Mouse (Mus musculus) cerebellum, adult 2 months (tissue): ENCODE data around the gene Creb3l2. TPM values are rescaled to one million over a fixed set of nuclear protein-coding genes. Genes with fewer than 3 reads are reported as not detected.
"Not testable (repeated sequence)": the region's sequence is repeated elsewhere in the genome, so short reads cannot be mapped to it uniquely, and the experiment has no call there.

Experiments used
- DNase-seq, 2 experiments: peaks; one replicate each; pipeline ENCODE4 v3.0.0; 2021
- H3K27ac ChIP-seq: fragments of 200-500 bp; 2 replicates; pipeline ENCODE4 v1.5.1; 2012; ENCODE audit warnings: low read length, control low read depth, inconsistent platforms; ENCODE audit not compliant: insufficient read depth
- H3K27me3 ChIP-seq: fragments of 200-500 bp; 2 replicates; pipeline ENCODE4 v1.6.1; 2012; ENCODE audit warnings: inconsistent platforms, mild to moderate bottlenecking, low read length, moderate library complexity; ENCODE audit not compliant: control insufficient read depth, insufficient read depth
- H3K4me1 ChIP-seq: fragments of 200-500 bp; 2 replicates; pipeline ENCODE4 v1.6.1; 2011; ENCODE audit warnings: low read length; ENCODE audit not compliant: control insufficient read depth, insufficient read depth
- H3K4me3 ChIP-seq: fragments of 200-500 bp; replicated peaks from 2 replicates; pipeline ENCODE3; 2011; ENCODE audit warnings: mild to moderate bottlenecking, low read depth, low read length, control low read depth; ENCODE audit not compliant: insufficient read depth
- CTCF ChIP-seq: fragments of 200-500 bp; IDR thresholded peaks from 2 replicates; pipeline ENCODE4 v1.5.1; 2011; ENCODE audit warnings: low read depth, mild to moderate bottlenecking, control low read depth, low read length, moderate library complexity, borderline replicate concordance; ENCODE audit not compliant: insufficient read depth
- POLR2A ChIP-seq: fragments of 200-500 bp; IDR thresholded peaks from 2 replicates; pipeline ENCODE4 v1.6.1; 2011; ENCODE audit warnings: low read length, control low read depth, borderline replicate concordance; ENCODE audit not compliant: insufficient read depth
- WGBS: fragments of 180-500 bp; shearing (Covaris S2); methylation state at CpG from one replicate; pipeline ENCODE4 v1.1.7; 2018; 5-methylcytosine and 5-hydroxymethylcytosine counted together
- polyA plus RNA-seq: library from polyadenylated mRNA; depleted of rRNA; stranded (reverse); fragments of >200 nt; gene quantifications from 2 replicates; pipeline ENCODE4 v1.2.3, GENCODE M21; 2012

Creb3l2 gene
- polyA plus RNA-seq, 1 experiment: 5.4 TPM

DNA sequence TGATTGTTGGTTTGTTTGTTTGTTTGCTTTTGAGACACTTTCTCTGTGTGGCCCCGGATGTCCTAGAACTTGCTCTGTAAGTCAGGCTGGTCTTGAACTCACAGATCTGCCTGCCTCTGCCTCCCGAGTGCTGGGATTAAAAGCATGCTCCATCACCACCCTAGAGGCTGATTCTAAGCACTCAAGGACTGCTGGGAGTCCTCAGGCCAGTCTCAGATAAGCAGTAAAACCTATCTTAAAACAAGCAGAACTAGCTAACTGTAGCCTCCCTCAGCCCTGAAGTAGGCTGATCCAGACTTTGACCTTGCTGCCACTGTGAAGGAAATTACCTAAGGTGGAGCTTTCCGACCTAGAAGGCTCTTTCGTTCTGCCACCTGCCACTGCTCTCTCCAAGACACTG is 28.3 kb upstream of the Creb3l2 start:
- DNase-seq: no peak
- no peak for TF ChIP-seq POLR2A
- TF ChIP-seq CTCF: no peak
- Histone ChIP-seq H3K4me3 (no peak overlapping the region), H3K27me3 (no peaks in the 10 kb centered on the region), H3K27ac (no peak overlapping the region), H3K4me1 (no peaks in the 10 kb centered on the region)
- 74% methylated on average over 4 of the region's 4 CpGs for WGBS

DNA sequence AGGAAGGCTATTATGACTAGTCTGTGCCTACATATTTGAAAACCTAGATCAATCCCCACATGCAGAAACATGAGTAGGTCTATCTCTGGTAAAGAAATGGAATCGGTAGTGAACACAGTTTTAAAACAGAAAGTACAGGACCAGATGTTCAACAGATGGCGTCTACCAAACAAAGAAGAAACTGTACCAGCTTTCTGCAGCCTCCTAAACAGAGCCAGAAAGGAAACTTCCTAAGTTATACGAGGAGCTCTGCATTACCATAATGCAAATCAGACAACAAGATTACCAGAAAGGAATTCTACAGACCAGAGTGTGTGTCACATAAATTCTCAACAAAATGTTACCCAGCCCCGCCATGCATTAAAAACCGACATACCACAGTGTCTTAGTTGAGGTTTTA is 23.9 kb upstream of the Creb3l2 start:
- Histone ChIP-seq H3K27me3 (no peaks in the 10 kb centered on the region), H3K4me1 (no peaks in the 10 kb centered on the region), H3K4me3 (no peak overlapping the region), H3K27ac (no peak overlapping the region)
- 65% methylated on average over 5 of the region's 5 CpGs for WGBS
- TF ChIP-seq POLR2A (no peak), CTCF (no peak)
- DNase-seq: no peak

DNA sequence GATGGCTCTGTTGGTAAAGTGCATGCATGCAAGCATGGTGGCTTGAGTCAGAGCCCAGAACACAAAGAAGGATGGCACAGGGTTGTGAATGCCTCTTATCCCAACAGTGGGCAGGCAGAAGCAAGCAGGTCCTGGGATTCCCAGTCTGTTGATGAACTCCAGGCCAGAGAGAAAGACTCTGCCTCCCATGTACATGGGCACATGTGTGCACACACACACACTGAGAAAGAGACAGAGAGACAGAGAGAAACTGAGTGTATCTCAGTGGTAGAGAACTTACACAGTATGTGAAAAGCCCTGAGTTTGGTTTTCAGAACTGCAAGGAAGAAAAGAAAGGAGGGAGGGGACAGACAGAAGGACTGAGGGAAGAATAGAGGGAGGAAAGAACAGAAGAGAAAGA is 23.4 kb upstream of the Creb3l2 start:
- H3K27ac ChIP-seq: no peak overlapping the region
- H3K27me3 ChIP-seq: no peaks in the 10 kb centered on the region
- DNase-seq: no peak
- no peak overlapping the region for H3K4me3 ChIP-seq
- TF ChIP-seq POLR2A: no peak
- TF ChIP-seq CTCF: no peak
- no peaks in the 10 kb centered on the region for H3K4me1 ChIP-seq

DNA sequence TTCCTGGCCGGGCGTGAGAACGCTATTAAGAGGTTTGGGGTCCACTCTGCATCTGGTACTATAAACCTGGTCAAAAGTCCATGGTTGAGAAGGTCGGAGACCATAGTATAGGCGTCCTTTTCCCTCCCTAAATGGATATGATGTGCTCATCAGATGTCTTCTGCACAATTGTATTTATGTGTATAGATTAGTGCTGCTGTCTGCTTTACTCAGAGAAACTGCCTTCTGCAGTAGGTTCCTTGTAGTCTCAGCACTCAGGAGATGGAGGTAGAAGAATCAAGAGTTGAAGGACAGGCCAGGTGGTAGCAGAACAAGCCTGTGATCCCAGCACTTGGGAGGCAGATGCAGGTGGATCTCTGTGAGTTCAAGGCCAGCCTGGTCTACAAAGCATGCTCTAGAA is 22.6 kb upstream of the Creb3l2 start:
- peak in 1 of 2 experiments; percentile 18 for DNase-seq
- Histone ChIP-seq H3K27ac (peak overlapping the region; percentile 78; the same call in 1 of the 2 replicates), H3K4me3 (peak overlapping the region; percentile 55), H3K27me3 (no peaks in the 10 kb centered on the region), H3K4me1 (no peaks in the 10 kb centered on the region)
- WGBS: 1% methylated on average over 5 of the region's 5 CpGs
- TF ChIP-seq CTCF: no peak
- no peak for TF ChIP-seq POLR2A

DNA sequence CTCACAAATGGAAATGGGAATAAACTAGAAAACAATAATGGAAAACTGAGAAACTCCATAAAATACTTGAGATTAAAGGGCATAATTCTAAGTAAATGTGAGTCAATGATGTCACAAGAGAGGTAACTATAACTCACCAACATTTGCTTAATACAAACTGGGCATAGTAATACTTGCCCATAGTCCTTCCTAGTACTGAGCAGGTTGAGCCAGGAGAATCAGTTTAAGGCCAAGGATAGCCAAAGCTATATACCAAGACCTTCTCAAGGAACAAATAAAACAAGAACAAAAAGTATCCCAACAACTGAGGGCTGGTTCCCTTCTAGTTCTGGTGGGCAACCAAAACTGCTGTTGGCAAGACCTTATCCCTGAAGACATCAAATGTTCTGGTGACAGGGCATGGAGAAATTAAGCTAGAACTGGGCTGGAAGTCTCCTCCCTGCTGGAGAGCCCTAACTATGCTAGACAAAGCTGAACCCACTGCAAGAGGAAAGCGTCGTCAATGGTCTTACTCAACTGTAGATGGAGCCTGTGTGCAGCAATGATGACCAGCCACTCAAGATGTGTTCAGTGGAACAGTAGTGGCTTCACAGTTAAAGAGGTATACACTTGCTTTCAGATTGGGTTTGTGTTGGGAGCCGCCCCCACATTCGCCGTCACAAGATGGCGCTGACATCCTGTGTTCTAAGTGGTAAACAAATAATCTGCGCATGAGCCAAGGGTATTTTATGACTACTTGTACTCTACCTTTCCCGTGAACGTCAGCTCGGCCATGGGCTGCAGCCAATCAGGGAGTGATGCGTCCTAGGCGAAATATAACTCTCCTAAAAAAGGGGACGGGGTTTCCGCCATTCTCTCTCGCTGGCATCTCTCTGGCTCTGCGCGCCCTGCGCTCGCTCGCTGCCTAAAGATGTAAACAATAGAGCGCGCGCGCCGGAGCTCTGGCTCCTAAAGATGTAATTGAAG is 21.9 kb upstream of the Creb3l2 start:
- DNase-seq: peak; percentile 62 to 70
- not testable (repeated sequence) for H3K27me3 ChIP-seq, H3K27ac ChIP-seq, H3K4me1 ChIP-seq
- WGBS: 1% methylated on average over 7 of the region's 25 CpGs
- peak overlapping the region; percentile 40 for H3K4me3 ChIP-seq
- peak; percentile 18; the same call in 1 of the 2 replicates for TF ChIP-seq CTCF

DNA sequence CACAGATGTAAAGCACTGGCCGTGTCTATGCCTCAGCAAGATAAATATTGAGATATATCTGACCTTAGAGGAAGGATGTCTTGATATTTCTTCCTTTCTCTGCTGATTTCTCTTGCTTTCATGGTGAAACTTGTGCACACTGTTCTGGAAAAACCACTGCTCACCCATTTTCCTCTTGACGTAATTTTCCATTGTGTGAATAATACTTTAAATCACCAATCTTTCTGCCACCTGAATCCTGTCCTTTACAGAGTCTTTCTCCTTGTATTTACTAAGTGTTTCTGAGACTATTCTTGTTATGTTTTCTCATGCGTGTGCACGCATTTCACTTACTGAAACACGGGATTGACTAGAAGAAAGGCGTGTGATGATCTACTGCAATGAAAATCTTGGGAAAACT is 18.7 kb upstream of the Creb3l2 start:
- H3K27ac ChIP-seq: no peak overlapping the region
- 89% methylated on average over 6 of the region's 6 CpGs for WGBS
- DNase-seq: no peak
- TF ChIP-seq CTCF (no peak), POLR2A (no peak)
- no peaks in the 10 kb centered on the region for H3K27me3 ChIP-seq
- no peak overlapping the region for H3K4me3 ChIP-seq
- H3K4me1 ChIP-seq: no peaks in the 10 kb centered on the region

DNA sequence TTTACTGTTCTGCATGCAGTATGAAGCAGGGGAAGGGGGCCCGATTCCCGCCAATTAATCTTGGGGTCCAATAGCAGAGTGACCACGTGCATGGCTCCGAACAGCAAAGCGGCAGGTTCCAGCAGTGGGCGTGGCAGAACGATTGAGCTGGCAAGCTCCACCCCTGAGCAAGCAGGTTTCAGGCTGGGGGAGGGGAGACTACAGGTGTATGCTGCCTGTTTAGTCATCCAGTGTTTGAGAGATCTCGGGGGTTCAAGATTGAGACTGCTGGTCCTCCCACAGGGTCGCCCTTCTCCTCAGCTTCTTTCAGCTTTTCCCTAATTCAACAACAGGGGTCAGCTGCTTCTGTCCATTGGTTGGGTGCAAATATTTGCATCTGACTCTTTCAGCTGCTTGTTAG is 17.7 kb upstream of the Creb3l2 start:
- H3K27ac ChIP-seq, H3K4me1 ChIP-seq, DNase-seq, H3K4me3 ChIP-seq, H3K27me3 ChIP-seq: not testable (repeated sequence)
- 60% methylated on average over 9 of the region's 9 CpGs for WGBS

DNA sequence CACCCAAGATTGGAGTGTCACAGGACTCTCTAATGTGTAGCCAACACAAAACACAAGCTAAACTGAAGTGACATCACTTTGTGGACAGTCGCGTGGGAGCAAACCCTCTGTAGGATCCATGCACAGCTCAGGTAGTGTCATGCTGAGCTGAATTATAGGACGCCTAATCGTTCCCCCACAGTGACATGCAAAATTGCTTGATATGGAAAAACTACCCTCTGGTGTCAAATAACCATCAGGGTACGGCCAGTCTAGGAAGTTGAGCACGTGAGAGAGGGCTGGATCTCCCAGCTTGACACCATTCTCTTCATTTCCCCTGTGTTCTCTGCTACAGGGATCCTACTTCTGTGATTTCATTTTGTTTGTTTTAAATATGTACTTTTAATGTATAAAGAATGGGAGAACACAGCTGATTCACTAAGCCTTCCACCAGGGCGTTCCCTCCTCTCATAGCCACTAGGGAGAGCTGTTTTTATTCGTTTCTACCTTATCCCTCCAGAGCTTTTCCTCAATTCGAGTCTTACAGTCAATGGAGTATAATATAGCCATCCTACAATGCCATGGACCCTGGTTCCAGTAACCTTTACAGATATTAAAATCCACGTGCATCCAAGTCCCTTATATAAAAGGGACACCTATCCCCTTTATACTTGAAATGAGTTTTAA is 16.2 kb upstream of the Creb3l2 start:
- no peaks in the 10 kb centered on the region for H3K4me1 ChIP-seq
- no peak overlapping the region for H3K27ac ChIP-seq
- 35% methylated on average over 10 of the region's 10 CpGs for WGBS
- DNase-seq: no peak
- TF ChIP-seq POLR2A (no peak), CTCF (no peak)
- no peaks in the 10 kb centered on the region for H3K27me3 ChIP-seq
- H3K4me3 ChIP-seq: no peak overlapping the region
